Mouse (Mus musculus) liver, embryonic 13.5 days (tissue): ENCODE data around the gene Fam78b. TPM values are rescaled to one million over a fixed set of nuclear protein-coding genes. Genes with fewer than 3 reads are reported as not detected.

Experiments used
- ATAC-seq: fragments of 200-750 bp; cut with Nextera tagmentation; 2 replicates; pipeline ENCODE4 v1.8.0; 2017; ENCODE audit warnings: low read depth, mild to moderate bottlenecking, moderate number of reproducible peaks, moderate library complexity
- DNase-seq: peaks from one replicate; pipeline ENCODE4 v3.0.0; 2022
- H3K27ac ChIP-seq: fragments of 300-500 bp; sonication (generic); 2 replicates; pipeline ENCODE4 v1.5.1; 2015; ENCODE audit warnings: moderate library complexity, mild to moderate bottlenecking, inconsistent platforms
- H3K27me3 ChIP-seq: fragments of 300-500 bp; sonication (generic); 2 replicates; pipeline ENCODE4 v1.6.1; 2015; ENCODE audit warnings: mild to moderate bottlenecking, inconsistent platforms
- H3K36me3 ChIP-seq: fragments of 300-500 bp; sonication (generic); 2 replicates; pipeline ENCODE4 v1.6.1; 2015; ENCODE audit warnings: mild to moderate bottlenecking, inconsistent platforms
- H3K4me1 ChIP-seq: fragments of 300-500 bp; sonication (generic); replicated peaks from 2 replicates; pipeline ENCODE4 v1.6.1; 2015; ENCODE audit warnings: inconsistent platforms
- H3K4me2 ChIP-seq: fragments of 300-500 bp; sonication (generic); 2 replicates; pipeline ENCODE4 v1.6.1; 2015; ENCODE audit warnings: inconsistent platforms, mild to moderate bottlenecking, moderate library complexity
- H3K4me3 ChIP-seq: fragments of 300-500 bp; sonication (generic); replicated peaks from 2 replicates; pipeline ENCODE4 v1.5.1; 2015; ENCODE audit warnings: mild to moderate bottlenecking, inconsistent platforms
- H3K9ac ChIP-seq: fragments of 300-500 bp; sonication (generic); 2 replicates; pipeline ENCODE4 v1.6.1; 2015; ENCODE audit warnings: mild to moderate bottlenecking, inconsistent platforms
- H3K9me3 ChIP-seq: fragments of 300-500 bp; sonication (generic); replicated peaks from 2 replicates; pipeline ENCODE4 v1.6.1; 2016; ENCODE audit warnings: inconsistent platforms
- WGBS: fragments of 180-500 bp; shearing (Covaris S2); methylation state at CpG from one replicate; pipeline ENCODE4 v1.1.7; 2015; ENCODE audit not compliant: insufficient replicate concordance; 5-methylcytosine and 5-hydroxymethylcytosine counted together
- polyA plus RNA-seq: library from polyadenylated mRNA; unstranded; fragments of >200 nt; fragmentation: Nextera tagmentation; extraction: Ambion mirVana; gene quantifications from 2 replicates; pipeline ENCODE4 v1.2.1, GENCODE M21; 2015

Fam78b gene
- polyA plus RNA-seq, 1 experiment from 2014 or later = 0.07 TPM

DNA sequence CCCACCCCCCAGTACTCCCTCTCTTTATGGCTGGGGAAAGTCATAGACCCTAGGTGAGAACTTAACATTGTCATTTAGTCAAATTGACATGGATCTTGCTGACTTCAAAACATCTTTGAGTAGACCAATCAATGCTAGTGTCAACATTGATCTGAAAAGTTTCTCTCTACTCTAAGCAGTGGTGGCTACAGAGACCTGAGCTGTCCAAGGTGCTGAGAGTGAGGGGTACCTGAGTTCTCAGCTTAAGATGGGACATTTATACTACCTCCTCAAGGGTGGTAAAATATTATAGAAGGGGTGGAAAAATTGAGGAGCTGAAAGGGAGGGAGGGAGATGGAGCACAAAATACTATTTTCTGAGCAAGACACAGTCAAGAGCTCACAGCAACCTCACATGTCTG lies 122.3 kb downstream of the Fam78b start:
- Histone ChIP-seq H3K9me3 (no peaks in the 10 kb centered on the region), H3K4me3 (no peak overlapping the region), H3K4me1 (no peaks in the 10 kb centered on the region), H3K36me3 (no peaks in the 10 kb centered on the region), H3K9ac (no peak overlapping the region), H3K4me2 (no peak overlapping the region), H3K27me3 (no peaks in the 10 kb centered on the region), H3K27ac (no peak overlapping the region)
- ATAC-seq = no peak
- DNase-seq = no peak

GRCm38 (mm10) chr1:167125870-167126269 lies 124.7 kb downstream of the Fam78b start:
- ATAC-seq (no peak), DNase-seq (no peak)
- Histone ChIP-seq H3K4me3 (no peak overlapping the region), H3K4me1 (no peaks in the 10 kb centered on the region), H3K9ac (no peak overlapping the region), H3K27ac (no peak overlapping the region), H3K9me3 (no peaks in the 10 kb centered on the region), H3K36me3 (no peaks in the 10 kb centered on the region), H3K27me3 (no peaks in the 10 kb centered on the region), H3K4me2 (no peak overlapping the region)
- 56% methylated on average over 3 of the region's 3 CpGs for WGBS

DNA sequence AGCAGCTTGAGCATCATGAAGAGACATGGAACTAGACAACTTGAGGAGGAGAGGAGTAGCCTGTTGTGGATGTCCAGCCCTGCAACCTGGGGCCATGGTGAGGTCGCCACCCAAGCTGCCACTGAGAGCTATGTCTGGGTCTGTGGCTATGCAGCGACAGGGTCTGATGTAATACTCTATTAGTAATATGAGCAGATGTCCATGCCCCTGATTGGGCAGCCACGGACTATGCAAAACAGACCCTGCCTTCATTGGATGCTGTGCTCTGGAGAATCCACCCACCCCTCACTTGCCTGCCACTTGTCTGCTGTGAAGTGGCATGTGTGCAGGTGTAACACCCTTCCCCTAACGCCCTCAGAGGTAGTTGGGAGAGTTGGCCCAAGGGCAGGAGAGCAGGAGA lies 125.1 kb downstream of the Fam78b start:
- Histone ChIP-seq H3K9me3 (no peaks in the 10 kb centered on the region), H3K4me3 (no peak overlapping the region), H3K4me1 (no peaks in the 10 kb centered on the region), H3K9ac (no peak overlapping the region), H3K27ac (no peak overlapping the region), H3K27me3 (no peaks in the 10 kb centered on the region), H3K36me3 (no peaks in the 10 kb centered on the region), H3K4me2 (no peak overlapping the region)
- WGBS = 43% methylated on average over 4 of the region's 4 CpGs
- ATAC-seq = no peak
- DNase-seq = no peak

- no peaks in the 10 kb centered on the region; the same call in 1 of the 2 replicates for H3K9me3 ChIP-seq
- H3K4me1 ChIP-seq = no peaks in the 10 kb centered on the region
- H3K27ac ChIP-seq = no peak overlapping the region
- no peak overlapping the region for H3K4me3 ChIP-seq
- WGBS = 63% methylated on average over 5 of the region's 5 CpGs
- H3K27me3 ChIP-seq = no peaks in the 10 kb centered on the region
- no peak overlapping the region for H3K9ac ChIP-seq
- H3K4me2 ChIP-seq = no peak overlapping the region
- H3K36me3 ChIP-seq = no peaks in the 10 kb centered on the region
- ATAC-seq = no peak
- no peak for DNase-seq
Observed at GRCm38 (mm10) chr1:167135748-167136147, 134.5 kb downstream of the Fam78b start.
